Mouse (Mus musculus) urinary bladder, adult 2 months (tissue): Measurements from ENCODE around the gene Tpi1. TPM values are rescaled to one million over a fixed set of nuclear protein-coding genes. Genes with fewer than 3 reads are reported as not detected.
"Not testable (repeated sequence)": the region's sequence is repeated elsewhere in the genome, so short reads cannot be mapped to it uniquely, and the experiment has no call there.

Experiments
- DNase-seq: peaks from one replicate; pipeline ENCODE4 v3.0.0; 2022; ENCODE audit warnings: low spot score
- polyA plus RNA-seq: library from polyadenylated mRNA; depleted of rRNA; stranded (reverse); fragments of >200 nt; gene quantifications from 2 replicates; pipeline ENCODE4 v1.2.3, GENCODE M21; 2012

The Tpi1 gene
- polyA plus RNA-seq, 1 experiment, result 322 TPM

DNA sequence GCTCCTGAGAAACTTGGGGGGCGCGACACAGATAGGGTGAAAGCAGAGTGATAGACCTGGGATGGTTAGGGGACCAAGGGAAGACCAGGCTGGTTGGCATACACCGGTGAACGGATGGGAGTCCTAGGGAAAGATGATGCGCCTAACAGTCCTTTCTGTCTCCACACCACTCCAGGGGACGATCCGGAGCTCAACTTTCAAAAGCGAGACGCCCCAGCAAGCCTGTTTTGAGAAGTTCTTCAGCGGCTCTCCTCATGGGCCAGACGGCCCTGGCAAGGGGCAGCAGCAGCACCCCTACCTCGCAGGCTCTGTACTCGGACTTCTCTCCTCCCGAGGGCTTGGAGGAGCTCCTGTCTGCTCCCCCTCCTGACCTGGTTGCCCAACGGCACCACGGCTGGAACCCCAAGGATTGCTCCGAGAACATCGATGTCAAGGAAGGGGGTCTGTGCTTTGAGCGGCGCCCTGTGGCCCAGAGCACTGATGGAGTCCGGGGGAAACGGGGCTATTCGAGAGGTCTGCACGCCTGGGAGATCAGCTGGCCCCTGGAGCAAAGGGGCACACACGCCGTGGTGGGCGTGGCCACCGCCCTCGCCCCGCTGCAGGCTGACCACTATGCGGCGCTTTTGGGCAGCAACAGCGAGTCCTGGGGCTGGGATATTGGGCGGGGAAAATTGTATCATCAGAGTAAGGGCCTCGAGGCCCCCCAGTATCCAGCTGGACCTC, 4.9 kb downstream of the Tpi1 start:
- DNase-seq, result peak; percentile 77

DNA sequence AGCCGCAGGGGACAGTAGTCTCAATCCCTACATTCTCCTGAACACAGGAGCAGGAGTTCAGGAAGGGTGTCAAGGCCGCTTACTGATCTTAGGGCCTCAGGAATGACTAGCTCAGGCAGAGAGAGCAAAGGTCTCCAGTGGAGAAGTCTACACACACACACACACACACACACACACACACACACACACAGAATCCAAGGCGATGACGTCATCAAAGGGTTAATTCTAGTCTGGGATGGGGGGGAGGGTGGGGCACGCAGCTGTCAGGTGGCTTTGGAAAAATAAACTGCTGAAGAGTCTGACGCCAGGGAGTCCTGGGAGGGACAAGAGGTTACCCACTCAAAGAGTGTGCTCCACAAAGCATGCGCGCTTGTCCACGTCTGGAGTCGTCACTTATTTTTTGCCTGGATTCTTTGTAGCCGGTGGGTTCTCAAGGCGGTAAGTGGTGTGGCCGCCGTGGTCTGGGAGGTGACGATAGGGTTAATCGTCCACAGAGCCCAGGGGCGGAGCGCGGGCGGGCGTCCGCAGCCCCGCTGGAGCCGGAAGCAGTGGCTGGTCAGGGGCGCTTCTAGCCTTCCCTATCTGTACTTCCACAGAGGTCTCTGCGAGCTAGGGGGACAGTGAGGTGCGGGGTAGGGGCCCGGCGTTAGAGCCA, 5.6 kb downstream of the Tpi1 start, which contains the start of gene Spsb2:
Spsb2 (plus strand) TSS at position 304 of the 655 bp plus-strand sequence.
- DNase-seq, result peak; percentile 71

DNA sequence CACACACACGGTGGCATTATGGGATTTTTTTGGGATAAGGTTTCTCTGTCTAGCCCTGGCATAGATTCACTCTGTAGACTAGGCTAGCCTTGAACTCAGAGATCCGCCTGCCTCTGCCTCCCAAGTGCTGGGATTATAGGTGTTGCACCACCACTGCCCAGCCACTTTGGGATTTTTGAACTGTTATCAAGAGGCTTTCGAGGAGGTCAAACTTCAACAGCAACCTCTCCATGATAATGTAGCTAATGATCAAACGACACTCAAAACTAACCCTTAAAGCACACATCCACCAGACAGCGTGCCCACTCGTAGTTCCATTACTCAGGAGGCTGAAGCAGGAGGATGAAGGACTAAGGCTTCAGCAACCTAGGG, 6.1 kb downstream of the Tpi1 start:
- DNase-seq, result no peak

DNA sequence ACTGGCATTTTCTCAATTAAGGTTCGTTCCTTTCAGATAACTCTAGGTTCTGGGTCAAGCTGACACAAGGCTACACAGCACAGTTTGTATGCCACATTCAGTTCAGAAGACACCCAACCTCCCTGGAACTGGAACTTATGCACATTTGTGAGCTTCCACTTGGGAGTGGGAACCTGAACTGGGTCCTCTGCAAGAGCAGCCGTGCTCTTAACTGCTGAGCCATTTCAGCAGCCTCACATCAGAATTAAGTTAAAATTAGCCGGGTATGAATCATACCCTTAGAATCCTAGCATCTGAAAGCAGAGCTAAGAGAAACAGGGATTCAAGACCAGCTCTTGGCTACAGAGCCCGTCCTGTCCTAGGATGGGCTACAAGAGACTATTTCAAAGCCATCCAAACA, 6.7 kb downstream of the Tpi1 start:
- no peak for DNase-seq

DNA sequence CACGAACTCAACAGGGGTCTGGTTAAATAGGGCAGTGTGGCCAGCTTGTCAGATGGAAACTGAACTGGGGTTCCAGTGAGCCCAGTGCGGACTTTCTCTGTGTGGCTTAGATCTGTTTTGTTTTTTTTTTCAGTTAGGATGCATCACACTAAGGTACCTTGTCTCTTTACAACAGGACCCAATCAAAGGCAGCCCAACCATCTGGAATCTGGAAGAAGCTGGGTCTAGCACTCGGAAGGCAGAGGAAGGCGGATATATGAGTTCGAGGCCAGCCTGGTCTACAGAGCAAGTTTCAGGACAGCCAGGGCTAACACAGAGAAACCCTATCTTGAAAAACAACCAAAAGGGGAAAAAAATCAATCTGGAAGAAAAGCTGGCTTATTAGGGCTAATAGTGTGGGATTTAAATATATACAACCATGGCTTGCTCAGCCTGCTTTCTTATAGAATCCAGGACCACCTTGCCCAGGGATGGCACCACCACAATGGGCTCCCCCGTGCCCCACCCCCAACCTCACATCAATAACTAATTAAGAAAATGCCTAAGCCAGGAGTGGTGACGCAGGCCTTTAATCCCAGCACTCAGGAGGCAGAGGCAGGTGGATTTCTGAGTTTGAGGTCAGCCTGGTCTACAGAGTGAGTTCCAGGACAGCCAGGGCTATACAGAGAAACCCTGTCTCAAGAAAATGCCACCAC, 7.5 kb downstream of the Tpi1 start:
- no peak for DNase-seq

DNA sequence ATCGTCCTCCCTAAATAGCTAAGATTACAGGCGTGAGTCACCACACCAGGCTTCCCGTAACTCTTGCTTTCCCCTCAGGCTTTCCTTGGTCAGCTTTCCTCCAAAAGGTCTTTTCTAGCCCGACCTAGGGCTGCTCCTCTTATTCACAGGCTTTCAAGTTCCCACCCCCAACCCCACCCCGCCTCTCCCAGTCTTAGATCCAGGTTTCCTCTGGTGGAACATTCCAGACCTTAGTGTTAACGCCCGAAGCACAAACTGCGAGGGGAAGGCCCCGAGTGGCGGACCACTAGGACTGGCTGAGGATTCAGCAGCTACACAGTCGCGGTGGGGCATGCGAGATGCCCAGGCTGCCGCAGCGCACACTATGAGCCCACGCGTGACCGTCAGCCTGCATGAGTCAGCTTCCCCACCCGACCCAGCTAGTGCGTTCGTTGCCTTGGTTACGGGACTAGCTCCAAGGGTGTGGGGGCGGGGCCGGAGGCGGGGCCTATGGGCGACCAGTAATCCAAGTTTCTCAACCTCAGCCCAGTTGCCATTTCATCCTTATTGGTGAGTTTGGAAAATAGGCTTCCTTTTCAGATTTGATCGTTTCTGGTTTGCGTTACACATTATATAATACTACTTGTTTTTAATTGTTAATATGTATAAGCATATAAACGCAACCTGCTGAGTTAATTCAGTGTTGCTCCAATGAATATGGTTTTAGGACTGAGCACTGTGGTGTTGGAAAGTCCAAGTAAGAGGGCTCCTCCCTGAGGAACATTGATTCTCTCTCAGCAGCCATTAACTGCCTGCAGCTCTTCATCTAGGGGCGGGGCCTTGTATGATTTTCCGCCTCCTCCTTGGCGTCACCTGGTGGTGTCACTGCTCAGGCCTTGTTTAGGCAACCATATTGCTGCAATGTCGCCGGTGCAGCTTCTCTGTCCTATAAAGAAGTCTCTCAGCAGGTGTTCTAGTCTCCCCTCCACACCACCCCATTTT, 8.5 kb downstream of the Tpi1 start:
- peak; percentile 84 for DNase-seq

DNA sequence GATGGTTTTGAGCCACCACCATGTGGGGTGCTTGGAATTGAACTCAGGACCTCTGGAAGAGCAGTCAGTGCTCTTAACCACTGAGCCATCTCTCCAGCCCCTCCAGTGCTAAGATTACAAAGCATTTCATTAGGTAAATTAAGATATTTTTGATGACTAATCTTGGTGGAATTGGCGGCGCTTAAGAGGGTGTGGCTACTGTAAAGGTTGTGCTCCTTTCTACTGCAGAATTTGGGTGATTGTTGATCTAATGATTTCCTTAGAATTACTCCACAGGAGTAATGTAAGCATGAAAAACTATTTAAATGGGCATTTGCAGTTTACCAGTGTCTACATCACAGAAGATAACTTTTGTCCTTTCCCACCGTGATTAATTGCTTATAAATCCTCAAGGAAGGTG, 9.8 kb downstream of the Tpi1 start:
- DNase-seq, result no peak

DNA sequence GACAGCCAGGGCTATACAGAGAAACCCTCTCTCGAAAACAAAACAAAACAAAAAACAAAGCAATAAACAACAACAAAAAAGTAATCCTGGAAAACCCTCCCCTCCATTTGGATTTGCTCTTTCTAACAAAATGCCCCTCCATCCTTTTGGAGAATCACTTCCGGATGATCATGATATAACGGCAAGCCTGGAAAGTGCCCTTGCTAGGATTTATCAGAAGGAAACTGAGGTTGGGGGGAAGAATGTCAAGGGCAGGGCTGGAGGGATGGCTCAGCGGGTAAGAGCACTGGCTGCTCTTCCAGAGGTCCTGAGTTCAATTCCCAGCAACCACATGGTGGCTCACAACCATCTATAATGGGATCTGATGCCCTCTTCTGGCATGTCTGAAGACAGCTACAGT, 10.4 kb downstream of the Tpi1 start:
- DNase-seq, result not testable (repeated sequence)

DNA sequence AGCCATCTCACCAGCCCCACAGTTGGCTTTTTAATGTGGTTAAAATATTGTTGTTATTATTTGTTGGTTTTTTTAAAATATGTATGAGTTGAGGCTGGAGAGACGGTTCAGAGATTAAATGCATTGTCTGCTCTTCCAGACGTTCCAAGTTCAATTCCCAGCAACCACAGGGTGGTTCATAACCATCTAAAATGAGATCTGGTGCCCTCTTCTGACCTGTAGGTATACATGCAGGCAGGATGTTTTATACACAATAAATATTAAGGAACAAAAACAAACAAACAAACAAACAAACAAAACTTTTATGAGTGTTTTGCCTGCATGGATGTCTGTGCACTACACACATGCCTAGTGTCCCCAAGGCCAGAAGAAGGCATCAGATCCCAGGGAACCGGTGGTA, 11.0 kb downstream of the Tpi1 start:
- no peak for DNase-seq

DNA sequence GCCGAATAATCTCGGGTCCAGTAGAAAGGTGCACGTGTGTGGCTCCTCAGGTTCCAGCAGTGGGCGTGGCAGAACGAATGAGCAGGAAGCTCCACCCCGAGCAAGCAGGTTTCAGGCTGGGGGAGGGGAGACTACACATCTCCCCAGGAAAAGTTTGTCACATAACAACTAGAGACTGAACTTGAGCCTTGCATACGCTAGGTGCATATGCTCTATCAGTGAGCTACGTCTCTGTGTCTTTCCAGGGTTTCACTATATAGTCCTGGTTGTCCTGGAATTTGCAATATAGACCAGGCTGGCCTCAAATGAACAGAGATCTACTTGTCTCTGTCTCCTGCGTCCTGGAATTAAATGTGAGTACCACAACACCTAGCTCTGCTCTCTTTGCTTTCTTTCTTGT, 11.7 kb downstream of the Tpi1 start:
- DNase-seq, result not testable (repeated sequence)

DNA sequence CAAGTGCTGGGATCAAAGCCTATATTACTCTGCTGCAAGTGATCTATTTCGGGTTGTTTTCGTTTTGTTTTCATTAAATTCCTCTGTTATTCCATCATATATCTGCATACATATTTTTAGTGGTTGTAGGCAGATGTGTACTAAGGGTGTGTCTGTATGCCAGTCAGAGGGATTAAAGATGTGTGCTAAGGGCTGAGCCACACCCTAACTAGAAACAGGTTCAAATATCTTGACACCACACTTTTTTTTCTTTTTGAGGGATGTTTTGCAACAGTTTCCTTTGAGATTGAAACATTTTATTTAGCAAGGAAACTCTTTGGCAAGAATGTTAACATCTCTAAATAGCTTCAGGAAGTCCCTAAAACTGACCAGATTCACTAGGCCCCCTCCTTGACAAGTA, 17.9 kb downstream of the Tpi1 start:
- no peak for DNase-seq

DNA sequence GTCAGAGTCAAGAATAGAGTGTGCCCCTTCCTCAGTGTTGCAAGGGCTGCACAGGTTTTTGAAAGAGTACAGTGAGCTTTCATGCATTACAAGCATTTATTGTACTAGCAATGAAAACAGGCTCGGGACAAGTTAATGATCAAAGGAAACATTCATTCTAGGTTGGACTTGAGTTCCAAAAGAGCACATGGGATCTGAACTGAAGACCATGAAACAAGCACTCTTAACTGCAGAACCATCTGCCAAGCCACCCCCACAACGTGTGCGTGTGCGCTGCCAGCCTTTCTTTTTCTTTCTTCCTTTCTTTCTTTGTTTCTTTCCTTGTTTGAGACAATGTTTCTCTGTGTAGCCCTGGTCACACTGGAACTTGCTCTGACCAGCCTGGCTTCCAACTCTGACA, 18.3 kb downstream of the Tpi1 start:
- DNase-seq, result no peak

DNA sequence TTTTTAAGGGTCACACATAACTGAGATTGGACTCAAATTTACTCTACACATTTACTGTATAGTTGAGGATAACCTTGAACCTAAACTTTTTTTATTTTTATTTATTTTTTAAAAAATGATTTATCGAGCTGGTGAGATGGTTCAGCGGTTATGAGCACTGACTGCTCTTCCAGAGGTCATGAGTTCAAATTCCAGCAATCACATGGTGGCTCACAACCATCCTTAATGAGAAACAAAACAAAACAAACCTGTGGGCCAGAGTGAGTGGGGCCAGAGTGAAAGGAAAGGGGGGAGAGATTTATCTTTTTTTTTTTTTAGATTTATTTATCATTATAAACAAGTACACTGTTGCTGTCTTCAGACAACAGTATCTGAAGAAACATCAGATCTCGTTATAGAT, 22.2 kb downstream of the Tpi1 start:
- no peak for DNase-seq

DNA sequence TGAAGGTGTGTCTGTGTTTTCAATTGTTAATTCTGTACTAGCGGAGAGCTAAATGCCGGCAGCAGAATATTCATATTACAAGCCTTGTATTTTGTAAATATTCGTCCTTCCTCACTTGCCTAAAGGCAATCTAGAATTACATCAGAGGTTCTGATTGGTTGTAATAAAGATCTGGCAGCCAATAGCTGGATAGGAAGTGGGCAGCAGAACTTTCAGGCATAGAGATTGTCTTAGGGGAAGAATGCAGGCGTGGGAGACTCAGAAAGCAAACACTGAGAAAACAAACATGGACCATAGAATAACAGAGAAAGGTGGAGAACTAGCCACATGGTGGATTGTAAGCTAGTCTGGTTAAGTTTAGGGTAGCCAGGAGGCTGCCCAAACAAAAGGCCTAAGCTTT, 24.0 kb downstream of the Tpi1 start:
- no peak for DNase-seq

DNA sequence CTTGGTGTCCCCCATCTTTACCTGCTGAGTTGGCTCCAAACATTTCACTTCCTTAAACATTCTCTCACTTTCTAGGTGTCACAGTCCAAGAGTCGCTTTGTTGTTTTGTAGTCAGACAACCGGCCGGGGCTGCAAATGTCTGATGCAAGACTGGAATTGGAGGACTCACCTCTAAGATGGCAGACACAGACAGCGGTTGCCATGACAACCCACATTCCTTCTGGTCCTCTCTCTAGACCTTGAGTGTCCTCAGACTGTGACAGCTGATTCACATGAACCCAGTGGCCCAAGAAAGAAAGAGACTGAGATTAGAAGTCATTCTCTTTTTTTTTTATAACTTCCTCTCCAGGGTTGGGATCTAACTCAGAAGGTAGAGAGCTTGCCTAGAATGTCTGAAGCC, 24.6 kb downstream of the Tpi1 start:
- no peak for DNase-seq

DNA sequence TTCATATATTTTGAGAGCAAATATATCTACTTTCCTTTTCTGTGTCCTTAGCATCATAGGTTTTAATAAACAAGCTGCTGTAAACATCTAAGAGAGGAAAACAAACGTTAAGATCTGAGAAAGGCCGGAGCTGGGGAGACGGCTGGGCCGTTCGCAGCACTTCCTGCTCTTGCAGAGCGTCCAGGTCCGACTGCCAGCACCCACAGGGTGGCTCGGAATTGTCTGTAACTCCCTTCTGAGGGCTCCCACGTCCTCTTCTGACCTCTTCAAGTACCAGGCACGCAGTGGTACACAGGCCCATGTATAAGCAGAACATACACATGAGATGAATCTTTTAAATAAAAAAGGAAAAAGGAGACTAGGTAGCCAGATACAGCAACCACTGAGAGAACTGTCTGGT, 26.4 kb downstream of the Tpi1 start:
- no peak for DNase-seq

DNA sequence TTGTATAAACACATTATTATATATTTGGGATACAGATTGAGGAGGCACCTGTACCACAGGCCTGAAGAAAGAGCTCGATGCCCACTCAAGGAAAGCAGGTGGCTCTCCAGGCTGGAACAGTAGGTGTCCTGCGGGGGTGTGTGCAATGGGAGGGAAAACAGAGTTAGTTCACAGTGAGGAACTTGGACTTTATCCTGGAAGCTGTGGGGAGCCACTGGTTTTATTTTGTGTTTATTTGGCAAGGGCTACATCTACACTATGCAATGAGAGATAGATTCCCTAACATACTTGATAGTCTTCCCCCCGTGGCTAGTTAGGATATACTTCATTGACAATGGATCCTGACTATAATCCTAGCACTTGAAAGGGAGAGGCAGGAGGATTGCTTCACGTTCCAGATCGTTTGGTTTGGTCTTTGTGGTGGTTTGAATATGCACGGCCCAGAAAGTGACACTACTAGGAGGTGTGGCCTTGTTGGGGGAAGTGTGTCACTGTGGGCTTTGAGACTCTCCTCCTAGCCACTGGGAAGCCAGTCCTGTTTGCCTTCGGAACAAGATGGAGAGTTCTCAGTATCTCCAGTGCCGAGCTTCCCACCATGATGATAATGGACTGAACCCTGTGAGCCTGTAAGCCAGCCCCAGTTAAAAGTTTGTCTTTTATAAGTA, 27.2 kb downstream of the Tpi1 start:
- no peak for DNase-seq

DNA sequence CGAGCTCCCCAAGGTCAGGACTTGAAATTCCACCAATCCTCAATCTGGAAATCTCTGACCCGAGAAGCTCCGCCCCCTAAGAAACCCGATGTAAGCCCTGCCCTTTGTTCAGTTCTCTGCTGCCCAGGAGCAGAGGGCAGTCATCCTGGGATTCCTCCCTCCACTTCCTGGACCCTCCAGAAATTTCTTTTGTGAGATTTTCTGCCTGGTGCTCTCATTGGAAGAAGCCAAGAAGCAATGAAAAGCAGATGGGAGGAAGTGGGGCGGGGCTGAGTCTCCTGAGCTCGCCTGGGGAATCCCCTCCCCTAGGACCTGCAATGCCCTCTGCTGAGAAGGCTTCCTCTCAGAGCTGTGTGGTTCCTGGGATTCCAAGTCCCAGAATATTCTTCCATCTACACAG, 31.7 kb downstream of the Tpi1 start:
- no peak for DNase-seq

DNA sequence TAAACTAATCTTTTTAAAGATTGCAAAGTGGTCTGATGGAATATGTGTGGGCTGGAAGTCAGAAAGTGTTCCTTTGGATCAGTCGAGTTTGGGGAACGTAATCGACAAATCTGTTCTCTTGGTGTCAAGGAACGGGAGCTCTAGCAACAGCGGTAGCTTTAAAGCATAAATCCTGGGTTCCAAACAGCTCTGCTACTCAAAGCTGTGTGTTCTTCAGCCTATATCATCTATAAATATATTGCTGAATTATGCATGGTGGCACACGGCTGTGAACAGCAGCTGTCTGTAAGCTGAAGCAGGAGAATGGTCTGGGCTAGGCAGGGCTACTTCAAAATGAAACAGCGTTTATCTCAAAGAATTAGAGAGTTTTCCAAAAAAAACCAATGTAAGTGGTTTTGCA, 33.2 kb downstream of the Tpi1 start:
- no peak for DNase-seq

DNA sequence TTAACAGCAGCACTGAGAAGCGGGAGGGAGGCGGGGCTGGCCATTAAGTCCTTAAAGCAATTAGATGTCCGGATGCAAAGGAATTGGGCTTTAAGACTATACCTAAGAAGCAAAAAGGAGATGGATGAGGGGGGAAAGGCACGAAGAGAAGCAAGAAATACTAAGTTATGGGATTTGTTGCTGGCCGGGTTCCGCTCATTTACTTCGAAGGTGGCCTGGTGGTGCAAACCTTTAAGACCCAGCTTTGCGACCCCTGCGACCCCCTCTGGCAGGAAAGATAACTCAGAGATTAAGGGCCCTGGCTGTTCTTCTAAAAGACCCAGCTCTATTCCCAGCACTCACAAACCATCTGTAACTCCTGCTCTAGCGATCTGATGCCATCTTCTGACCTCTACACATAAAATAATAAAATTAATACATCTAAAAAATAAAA, 34.1 kb downstream of the Tpi1 start:
- no peak for DNase-seq

DNA sequence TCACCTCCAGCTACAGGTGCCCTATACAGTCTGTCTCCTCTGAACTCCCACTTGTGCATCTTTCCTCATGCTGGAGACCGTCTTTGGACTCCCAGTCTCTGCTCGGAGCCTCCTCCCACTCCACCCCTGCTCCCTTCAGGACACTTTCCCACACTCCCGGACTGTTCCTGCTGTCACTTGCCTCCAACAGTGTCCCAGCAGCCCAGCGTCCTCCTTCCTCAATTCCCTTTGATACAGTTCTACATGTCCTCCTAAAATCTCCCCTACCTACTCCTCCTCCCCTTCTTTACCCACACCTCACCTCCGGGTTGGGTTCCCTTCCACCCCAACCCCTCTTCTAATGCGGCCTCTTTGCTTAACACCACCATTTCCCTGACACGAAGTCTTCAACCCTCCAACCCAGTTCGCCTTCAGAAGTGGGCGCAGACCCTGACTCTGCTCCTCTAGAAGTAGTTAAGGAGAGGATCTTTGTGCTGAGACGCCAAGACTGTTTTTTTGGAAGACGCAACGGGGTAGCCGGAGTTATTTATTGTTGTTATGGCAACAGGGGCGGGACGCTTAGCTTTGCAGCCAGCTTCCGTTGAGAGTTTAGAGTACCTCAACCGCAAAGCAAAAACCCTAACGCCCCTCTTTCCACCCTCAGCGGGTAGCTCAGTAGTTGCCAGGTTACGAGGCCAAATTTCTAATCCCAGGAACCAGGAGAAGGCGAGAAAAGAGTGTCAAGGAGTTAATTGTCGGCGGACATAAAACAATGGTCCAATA, 34.7 kb downstream of the Tpi1 start, which contains the start of gene Lrrc23:
Lrrc23 (minus strand) TSS at position 506 of the 762 bp plus-strand sequence.
- no peak for DNase-seq
